Mouse (Mus musculus) ES-Bruce4 (cell line): ENCODE results near the gene Clstn3.

Source experiments
- CTCF ChIP-seq: IDR thresholded peaks from one replicate; pipeline ENCODE4 v1.8.1; 2011; ENCODE audit warnings: low read depth, low read length
- EP300 ChIP-seq: IDR thresholded peaks from 2 replicates; pipeline ENCODE4 v1.6.1; 2011; ENCODE audit warnings: low read depth, low read length; ENCODE audit not compliant: insufficient read depth
- POLR2A ChIP-seq: IDR thresholded peaks from one replicate; pipeline ENCODE4 v1.8.1; 2011; ENCODE audit warnings: low read length; ENCODE audit not compliant: insufficient read depth

DNA sequence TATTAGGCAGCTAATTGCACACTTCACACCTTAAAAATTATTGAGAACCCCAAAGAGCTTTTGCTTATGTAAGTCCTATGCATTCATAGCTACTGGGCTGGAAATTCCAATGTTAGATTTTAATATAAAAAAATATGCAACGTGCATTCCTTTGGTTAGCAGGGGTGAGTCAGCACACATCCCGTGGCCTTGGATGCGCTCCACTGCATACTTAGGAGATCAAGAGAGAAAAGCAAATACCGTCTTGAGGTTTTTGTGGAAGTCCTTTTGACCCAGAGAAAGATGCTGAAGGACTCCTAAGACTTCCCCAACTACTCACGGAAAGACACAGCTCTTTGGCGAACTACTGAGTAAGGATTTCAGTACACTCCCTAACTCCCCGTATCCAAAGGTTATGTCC, 20.3 kb upstream of the Clstn3 start:
- TF ChIP-seq CTCF: no peak
- TF ChIP-seq POLR2A: no peak
- TF ChIP-seq EP300: no peak
